Mouse (Mus musculus) liver, embryonic 13.5 days (tissue): ENCODE measurements around the gene Gatad1. TPM values are rescaled to one million over a fixed set of nuclear protein-coding genes. Genes with fewer than 3 reads are reported as not detected.
"Not testable (repeated sequence)": the region's sequence is repeated elsewhere in the genome, so short reads cannot be mapped to it uniquely, and the experiment has no call there.

ENCODE experiments used
- ATAC-seq: fragments of 200-750 bp; cut with Nextera tagmentation; 2 replicates; pipeline ENCODE4 v1.8.0; 2017; ENCODE audit warnings: low read depth, mild to moderate bottlenecking, moderate number of reproducible peaks, moderate library complexity
- DNase-seq: peaks from one replicate; pipeline ENCODE4 v3.0.0; 2022
- H3K27ac ChIP-seq: fragments of 300-500 bp; sonication (generic); 2 replicates; pipeline ENCODE4 v1.5.1; 2015; ENCODE audit warnings: moderate library complexity, mild to moderate bottlenecking, inconsistent platforms
- H3K27me3 ChIP-seq: fragments of 300-500 bp; sonication (generic); 2 replicates; pipeline ENCODE4 v1.6.1; 2015; ENCODE audit warnings: mild to moderate bottlenecking, inconsistent platforms
- H3K36me3 ChIP-seq: fragments of 300-500 bp; sonication (generic); 2 replicates; pipeline ENCODE4 v1.6.1; 2015; ENCODE audit warnings: mild to moderate bottlenecking, inconsistent platforms
- H3K4me1 ChIP-seq: fragments of 300-500 bp; sonication (generic); replicated peaks from 2 replicates; pipeline ENCODE4 v1.6.1; 2015; ENCODE audit warnings: inconsistent platforms
- H3K4me2 ChIP-seq: fragments of 300-500 bp; sonication (generic); 2 replicates; pipeline ENCODE4 v1.6.1; 2015; ENCODE audit warnings: inconsistent platforms, mild to moderate bottlenecking, moderate library complexity
- H3K4me3 ChIP-seq: fragments of 300-500 bp; sonication (generic); replicated peaks from 2 replicates; pipeline ENCODE4 v1.5.1; 2015; ENCODE audit warnings: mild to moderate bottlenecking, inconsistent platforms
- H3K9ac ChIP-seq: fragments of 300-500 bp; sonication (generic); 2 replicates; pipeline ENCODE4 v1.6.1; 2015; ENCODE audit warnings: mild to moderate bottlenecking, inconsistent platforms
- H3K9me3 ChIP-seq: fragments of 300-500 bp; sonication (generic); replicated peaks from 2 replicates; pipeline ENCODE4 v1.6.1; 2016; ENCODE audit warnings: inconsistent platforms
- WGBS: fragments of 180-500 bp; shearing (Covaris S2); methylation state at CpG from one replicate; pipeline ENCODE4 v1.1.7; 2015; ENCODE audit not compliant: insufficient replicate concordance; 5-methylcytosine and 5-hydroxymethylcytosine counted together
- polyA plus RNA-seq: library from polyadenylated mRNA; unstranded; fragments of >200 nt; fragmentation: Nextera tagmentation; extraction: Ambion mirVana; gene quantifications from 2 replicates; pipeline ENCODE4 v1.2.1, GENCODE M21; 2015

Gene Gatad1
- polyA plus RNA-seq, 1 experiment from 2014 or later = 32.2 TPM

GRCm38 (mm10) chr5:3633951-3634350 is 23.0 kb downstream of the Gatad1 start:
- Histone ChIP-seq H3K36me3 (0 out of 2 replicates have a peak, but pooled peaks cover 21% of the 10 kb centered on the region), H3K4me1 (peaks cover 11% of the 10 kb centered on the region), H3K27ac (no peak overlapping the region), H3K9me3 (no peaks in the 10 kb centered on the region), H3K9ac (no peak overlapping the region), H3K4me2 (no peak overlapping the region), H3K27me3 (no peaks in the 10 kb centered on the region), H3K4me3 (no peak overlapping the region)
- WGBS = 62% methylated on average over 4 of the region's 4 CpGs
- no peak for DNase-seq
- no peak for ATAC-seq

- Histone ChIP-seq H3K9ac (no peak overlapping the region), H3K27ac (no peak overlapping the region), H3K9me3 (no peaks in the 10 kb centered on the region), H3K4me1 (peaks cover 11% of the 10 kb centered on the region), H3K4me2 (no peak overlapping the region), H3K27me3 (no peaks in the 10 kb centered on the region), H3K4me3 (no peak overlapping the region), H3K36me3 (0 out of 2 replicates have a peak, but pooled peaks cover 21% of the 10 kb centered on the region)
- ATAC-seq (no peak), DNase-seq (no peak)
- 88% methylated on average over 13 of the region's 13 CpGs for WGBS
These were observed 23.7 kb downstream of the Gatad1 start for GRCm38 (mm10) chr5:3633315-3633714.

- Histone ChIP-seq H3K4me2 (no peak overlapping the region), H3K27me3 (no peaks in the 10 kb centered on the region), H3K9ac (no peak overlapping the region), H3K4me3 (no peak overlapping the region), H3K4me1 (peaks cover 11% of the 10 kb centered on the region), H3K9me3 (no peaks in the 10 kb centered on the region), H3K27ac (no peak overlapping the region), H3K36me3 (0 out of 2 replicates have a peak, but pooled peaks cover 21% of the 10 kb centered on the region)
- WGBS = 69% methylated on average over 5 of the region's 5 CpGs
- ATAC-seq = no peak
- DNase-seq = no peak
These were observed 24.7 kb downstream of the Gatad1 start for GRCm38 (mm10) chr5:3632285-3632684.

GRCm38 (mm10) chr5:3631512-3632271 is 25.3 kb downstream of the Gatad1 start:
- Histone ChIP-seq H3K36me3 (0 out of 2 replicates have a peak, but pooled peaks cover 21% of the 10 kb centered on the region), H3K9me3 (no peaks in the 10 kb centered on the region), H3K27me3 (no peaks in the 10 kb centered on the region), H3K9ac (no peak overlapping the region), H3K4me1 (peaks cover 11% of the 10 kb centered on the region), H3K4me3 (no peak overlapping the region), H3K27ac (no peak overlapping the region), H3K4me2 (no peak overlapping the region)
- WGBS = 64% methylated on average over 16 of the region's 16 CpGs
- ATAC-seq (peak; percentile 66), DNase-seq (no peak)

- no peak for DNase-seq
- Histone ChIP-seq H3K36me3 (peaks cover 26% of the 10 kb centered on the region), H3K4me3 (no peak overlapping the region), H3K9me3 (no peaks in the 10 kb centered on the region), H3K9ac (no peak overlapping the region), H3K4me1 (peaks cover 11% of the 10 kb centered on the region), H3K4me2 (no peak overlapping the region), H3K27me3 (no peaks in the 10 kb centered on the region), H3K27ac (no peak overlapping the region)
- 78% methylated on average over 5 of the region's 5 CpGs for WGBS
- no peak for ATAC-seq
These were observed 26.9 kb downstream of the Gatad1 start for GRCm38 (mm10) chr5:3630055-3630454.

GRCm38 (mm10) chr5:3620486-3620885 is 36.5 kb downstream of the Gatad1 start:
- H3K9ac ChIP-seq = no peak overlapping the region
- no peak overlapping the region for H3K27ac ChIP-seq
- no peak for ATAC-seq
- peaks cover 24% of the 10 kb centered on the region for H3K36me3 ChIP-seq
- no peaks in the 10 kb centered on the region for H3K4me1 ChIP-seq
- no peaks in the 10 kb centered on the region for H3K27me3 ChIP-seq
- H3K4me3 ChIP-seq = no peak overlapping the region
- no peak overlapping the region for H3K4me2 ChIP-seq
- no peaks in the 10 kb centered on the region for H3K9me3 ChIP-seq
- WGBS = 84% methylated on average over 7 of the region's 7 CpGs
- no peak for DNase-seq

- not testable (repeated sequence) for H3K4me2 ChIP-seq, H3K27me3 ChIP-seq, H3K9me3 ChIP-seq, ATAC-seq, DNase-seq, H3K4me1 ChIP-seq, H3K9ac ChIP-seq, H3K4me3 ChIP-seq, H3K27ac ChIP-seq
- H3K36me3 ChIP-seq = peaks cover 26% of the 10 kb centered on the region
- WGBS = 69% methylated on average over 2 of the region's 2 CpGs
These were observed 45.1 kb downstream of the Gatad1 start for GRCm38 (mm10) chr5:3611835-3612234.

- Histone ChIP-seq H3K4me1 (no peaks in the 10 kb centered on the region), H3K36me3 (peaks cover 39% of the 10 kb centered on the region), H3K9me3 (no peaks in the 10 kb centered on the region), H3K4me3 (no peak overlapping the region), H3K4me2 (no peak overlapping the region), H3K9ac (no peak overlapping the region), H3K27ac (no peak overlapping the region), H3K27me3 (no peaks in the 10 kb centered on the region)
- no peak for ATAC-seq
- 81% methylated on average over 7 of the region's 7 CpGs for WGBS
- DNase-seq = no peak
These were observed 47.7 kb downstream of the Gatad1 start for GRCm38 (mm10) chr5:3609241-3609640.

GRCm38 (mm10) chr5:3607114-3607513 is 49.9 kb downstream of the Gatad1 start:
- 83% methylated on average over 9 of the region's 9 CpGs for WGBS
- H3K4me1 ChIP-seq = no peaks in the 10 kb centered on the region
- ATAC-seq (no peak), DNase-seq (no peak)
- H3K36me3 ChIP-seq = peaks cover 30% of the 10 kb centered on the region
- H3K27me3 ChIP-seq = no peaks in the 10 kb centered on the region
- H3K9ac ChIP-seq = no peak overlapping the region
- no peak overlapping the region for H3K27ac ChIP-seq
- H3K9me3 ChIP-seq = no peaks in the 10 kb centered on the region
- no peak overlapping the region for H3K4me3 ChIP-seq
- H3K4me2 ChIP-seq = no peak overlapping the region

- no peak overlapping the region for H3K4me3 ChIP-seq
- no peaks in the 10 kb centered on the region for H3K27me3 ChIP-seq
- no peak overlapping the region for H3K4me2 ChIP-seq
- no peak overlapping the region for H3K9ac ChIP-seq
- H3K27ac ChIP-seq = no peak overlapping the region
- no peak for DNase-seq
- ATAC-seq = no peak
- H3K36me3 ChIP-seq = peaks cover 9% of the 10 kb centered on the region
- WGBS = 75% methylated on average over 3 of the region's 3 CpGs
- H3K9me3 ChIP-seq = no peaks in the 10 kb centered on the region
- peaks cover 6% of the 10 kb centered on the region for H3K4me1 ChIP-seq
These were observed 56.2 kb downstream of the Gatad1 start for GRCm38 (mm10) chr5:3600790-3601189.

GRCm38 (mm10) chr5:3600298-3600697 is 56.7 kb downstream of the Gatad1 start:
- peaks cover 8% of the 10 kb centered on the region for H3K4me1 ChIP-seq
- DNase-seq (no peak), ATAC-seq (no peak)
- 59% methylated on average over 1 of the region's 1 CpGs for WGBS
- no peak overlapping the region for H3K27ac ChIP-seq
- H3K27me3 ChIP-seq = no peaks in the 10 kb centered on the region
- H3K4me3 ChIP-seq = no peak overlapping the region
- no peaks in the 10 kb centered on the region for H3K9me3 ChIP-seq
- H3K9ac ChIP-seq = no peak overlapping the region
- H3K4me2 ChIP-seq = no peak overlapping the region
- peaks cover 4% of the 10 kb centered on the region for H3K36me3 ChIP-seq

- 79% methylated on average over 5 of the region's 5 CpGs for WGBS
- peaks cover 17% of the 10 kb centered on the region for H3K4me1 ChIP-seq
- H3K27me3 ChIP-seq = no peaks in the 10 kb centered on the region
- H3K4me2 ChIP-seq = no peak overlapping the region
- H3K9me3 ChIP-seq = no peaks in the 10 kb centered on the region
- no peak overlapping the region for H3K27ac ChIP-seq
- no peak overlapping the region for H3K9ac ChIP-seq
- DNase-seq (no peak), ATAC-seq (no peak)
- no peak overlapping the region for H3K4me3 ChIP-seq
- H3K36me3 ChIP-seq = no peaks in the 10 kb centered on the region
These were observed 58.2 kb downstream of the Gatad1 start for GRCm38 (mm10) chr5:3598766-3599165.
